Mouse (Mus musculus): ENCODE results near the gene Olfr632. TPM values are rescaled to one million over a fixed set of nuclear protein-coding genes. Genes with fewer than 3 reads are reported as not detected.

Olfr632 gene
- not detected in 2 replicates for polyA plus RNA-seq (2012; rRNA removed)

DNA sequence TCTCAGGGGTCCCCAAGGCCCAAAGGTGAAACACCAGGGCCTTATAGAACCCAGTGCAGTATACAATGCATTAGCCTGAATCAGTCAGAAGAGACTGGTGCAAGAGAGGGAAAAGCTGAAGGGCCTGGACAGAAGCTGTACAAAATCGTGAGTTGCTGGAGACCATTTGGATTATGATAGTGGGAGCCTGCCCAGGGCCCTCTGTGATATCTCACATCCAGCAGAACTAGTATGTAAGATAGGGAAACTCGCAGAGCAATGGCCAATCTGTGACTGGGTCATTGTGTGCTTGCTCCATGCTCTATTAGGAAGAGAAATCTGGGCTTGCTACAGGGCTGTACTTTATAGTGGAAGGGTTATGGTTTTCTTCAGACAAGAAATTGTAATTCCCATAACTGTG is at the start of gene Olfr632:
Olfr632 (plus strand) TSS at position 84 of the 400 bp plus-strand sequence.
- Histone ChIP-seq H3K4me1 (ENCODE audit: control insufficient read depth, insufficient read depth, low read length) (no peaks in the 10 kb centered on the region), H3K4me3 (ENCODE audit: insufficient read depth, low read depth, low read length) (no peak within 1 kb of the TSS), H3K27me3 (replicated peaks; ENCODE audit: control insufficient read depth, insufficient read depth, low read length) (no peaks in the 10 kb centered on the region), H3K27ac (ENCODE audit: insufficient read depth, low read depth, low read length) (no peak within 1 kb of the TSS), H3K36me3 (ENCODE audit: control insufficient read depth, insufficient read depth, low read length) (no peaks in the 10 kb centered on the region)
- WGBS: 69% methylated on average over 2 of the region's 2 CpGs
- no peak for DNase-seq
- TF ChIP-seq POLR2A (IDR thresholded peaks at IDR 0.05; ENCODE audit: low read depth, low read length) (no peak), CTCF (conservative IDR thresholded peaks at IDR 0.05; ENCODE audit: insufficient read depth, insufficient read length, low read depth, low read length) (no peak)

DNA sequence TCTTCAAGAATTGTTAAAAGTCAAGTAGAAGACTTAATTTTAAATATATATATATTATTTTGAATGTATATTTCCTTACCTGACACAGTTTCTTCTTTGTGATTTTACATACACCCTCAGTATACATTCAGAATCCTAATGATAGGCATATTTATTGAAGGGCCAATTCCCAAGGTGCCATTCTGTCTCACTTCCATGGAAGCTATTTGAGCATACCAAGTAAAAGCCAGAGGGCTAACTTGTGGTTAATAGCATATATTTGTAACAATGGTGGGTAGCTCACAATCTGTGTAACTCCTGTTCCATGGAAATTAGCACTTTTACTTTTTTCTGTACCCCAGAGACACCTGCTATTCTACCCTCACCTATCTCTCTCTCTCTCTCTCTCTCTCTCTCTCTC is 48.0 kb upstream of the Olfr632 start, which contains the start of gene Olfr66:
Olfr66 (minus strand) TSS at position 101 of the 400 bp plus-strand sequence.
- DNase-seq: no peak
- TF ChIP-seq POLR2A (IDR thresholded peaks at IDR 0.05; ENCODE audit: low read depth, low read length) (no peak), CTCF (conservative IDR thresholded peaks at IDR 0.05; ENCODE audit: insufficient read depth, insufficient read length, low read depth, low read length) (no peak)
- no peak within 1 kb of the TSS for H3K27ac ChIP-seq (ENCODE audit: insufficient read depth, low read depth, low read length)
- no peaks in the 10 kb centered on the region for H3K27me3 ChIP-seq (replicated peaks; ENCODE audit: control insufficient read depth, insufficient read depth, low read length)
- no peaks in the 10 kb centered on the region for H3K36me3 ChIP-seq (ENCODE audit: control insufficient read depth, insufficient read depth, low read length)
- no peak within 1 kb of the TSS for H3K4me3 ChIP-seq (ENCODE audit: insufficient read depth, low read depth, low read length)
- no peaks in the 10 kb centered on the region for H3K4me1 ChIP-seq (ENCODE audit: control insufficient read depth, insufficient read depth, low read length)

DNA sequence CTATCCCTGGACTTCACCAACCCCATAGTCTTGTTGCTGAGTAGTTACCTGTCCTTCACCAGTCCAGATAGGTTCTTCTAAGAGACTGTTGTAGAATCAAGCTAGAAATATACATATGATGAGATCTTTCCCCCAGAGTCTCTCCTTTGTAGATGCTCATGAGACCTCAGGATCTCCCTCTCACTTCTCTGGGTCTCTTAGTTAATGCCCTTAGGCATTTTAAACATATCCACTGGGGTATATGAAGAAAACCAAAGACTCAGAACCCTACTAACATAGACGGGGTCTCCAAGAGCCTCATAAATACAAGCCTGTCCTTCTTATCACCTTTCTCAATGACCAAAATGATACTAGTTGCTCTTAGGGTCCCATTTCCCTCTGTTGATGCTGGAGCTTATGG is 39.8 kb upstream of the Olfr632 start, which contains the start of gene Olfr64:
Olfr64 (minus strand) TSS at position 101 of the 400 bp plus-strand sequence.
- H3K4me1 ChIP-seq (ENCODE audit: control insufficient read depth, insufficient read depth, low read length): no peaks in the 10 kb centered on the region
- TF ChIP-seq POLR2A (IDR thresholded peaks at IDR 0.05; ENCODE audit: low read depth, low read length) (no peak), CTCF (conservative IDR thresholded peaks at IDR 0.05; ENCODE audit: insufficient read depth, insufficient read length, low read depth, low read length) (no peak)
- H3K27me3 ChIP-seq (replicated peaks; ENCODE audit: control insufficient read depth, insufficient read depth, low read length): no peaks in the 10 kb centered on the region
- DNase-seq: no peak
- H3K36me3 ChIP-seq (ENCODE audit: control insufficient read depth, insufficient read depth, low read length): no peaks in the 10 kb centered on the region
- no peak within 1 kb of the TSS for H3K27ac ChIP-seq (ENCODE audit: insufficient read depth, low read depth, low read length)
- no peak within 1 kb of the TSS for H3K4me3 ChIP-seq (ENCODE audit: insufficient read depth, low read depth, low read length)
- WGBS: 61% methylated on average over 1 of the region's 1 CpGs

DNA sequence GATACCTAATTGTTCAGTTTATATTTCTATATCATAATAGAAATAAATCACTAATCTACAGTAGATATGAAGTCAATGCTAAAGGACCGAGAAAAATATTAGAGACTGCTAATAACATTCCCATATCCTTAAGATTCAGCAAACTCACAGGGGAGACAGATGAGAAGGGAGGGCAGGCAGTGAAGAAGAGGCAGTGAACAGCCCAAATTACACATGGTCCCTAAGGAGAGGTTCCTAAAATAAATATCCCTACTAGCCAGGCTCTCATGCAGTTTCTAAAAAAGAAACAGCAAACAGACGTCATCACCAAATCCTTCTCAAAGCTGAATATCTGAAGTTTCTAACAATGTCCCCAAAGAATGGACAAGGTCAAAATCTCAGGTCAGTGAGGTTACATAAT is 31.0 kb upstream of the Olfr632 start, which contains the start of gene Olfr65:
Olfr65 (plus strand) TSS at position 301 of the 400 bp plus-strand sequence.
- 48% methylated on average over 2 of the region's 2 CpGs for WGBS
- TF ChIP-seq POLR2A (IDR thresholded peaks at IDR 0.05; ENCODE audit: low read depth, low read length) (no peak), CTCF (conservative IDR thresholded peaks at IDR 0.05; ENCODE audit: insufficient read depth, insufficient read length, low read depth, low read length) (no peak)
- no peak within 1 kb of the TSS for H3K27ac ChIP-seq (ENCODE audit: insufficient read depth, low read depth, low read length)
- no peak for DNase-seq
- H3K36me3 ChIP-seq (ENCODE audit: control insufficient read depth, insufficient read depth, low read length): no peaks in the 10 kb centered on the region
- no peaks in the 10 kb centered on the region for H3K4me1 ChIP-seq (ENCODE audit: control insufficient read depth, insufficient read depth, low read length)
- H3K27me3 ChIP-seq (replicated peaks; ENCODE audit: control insufficient read depth, insufficient read depth, low read length): no peaks in the 10 kb centered on the region
- no peak within 1 kb of the TSS for H3K4me3 ChIP-seq (ENCODE audit: insufficient read depth, low read depth, low read length)

DNA sequence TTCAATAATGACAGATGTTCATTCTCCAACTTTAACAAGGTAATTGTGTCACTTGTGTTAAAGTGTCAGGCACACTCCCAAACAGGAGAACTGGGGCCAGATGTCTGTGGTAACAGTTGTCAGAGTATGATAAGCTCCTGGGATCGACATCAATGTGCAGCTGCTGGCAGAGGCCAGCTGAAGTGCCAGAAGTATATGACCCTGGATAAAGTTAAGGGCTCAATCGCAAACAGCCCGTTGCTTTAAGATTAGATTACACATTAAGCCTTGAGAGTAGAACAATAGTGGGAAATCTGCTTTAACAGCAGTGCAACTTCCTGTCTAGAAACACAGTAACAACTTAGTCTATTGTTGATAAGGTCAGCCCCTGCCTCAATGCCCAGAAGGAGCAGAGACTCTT is 24.1 kb upstream of the Olfr632 start:
- TF ChIP-seq POLR2A (IDR thresholded peaks at IDR 0.05; ENCODE audit: low read depth, low read length) (no peak), CTCF (conservative IDR thresholded peaks at IDR 0.05; ENCODE audit: insufficient read depth, insufficient read length, low read depth, low read length) (no peak)
- WGBS: 2% methylated on average over 3 of the region's 3 CpGs
- no peak for DNase-seq
- no peaks in the 10 kb centered on the region for H3K36me3 ChIP-seq (ENCODE audit: control insufficient read depth, insufficient read depth, low read length)
- H3K4me1 ChIP-seq (ENCODE audit: control insufficient read depth, insufficient read depth, low read length): no peaks in the 10 kb centered on the region
- no peaks in the 10 kb centered on the region for H3K27me3 ChIP-seq (replicated peaks; ENCODE audit: control insufficient read depth, insufficient read depth, low read length)
- H3K27ac ChIP-seq (ENCODE audit: insufficient read depth, low read depth, low read length): no peak overlapping the region
- H3K4me3 ChIP-seq (ENCODE audit: insufficient read depth, low read depth, low read length): no peak overlapping the region

DNA sequence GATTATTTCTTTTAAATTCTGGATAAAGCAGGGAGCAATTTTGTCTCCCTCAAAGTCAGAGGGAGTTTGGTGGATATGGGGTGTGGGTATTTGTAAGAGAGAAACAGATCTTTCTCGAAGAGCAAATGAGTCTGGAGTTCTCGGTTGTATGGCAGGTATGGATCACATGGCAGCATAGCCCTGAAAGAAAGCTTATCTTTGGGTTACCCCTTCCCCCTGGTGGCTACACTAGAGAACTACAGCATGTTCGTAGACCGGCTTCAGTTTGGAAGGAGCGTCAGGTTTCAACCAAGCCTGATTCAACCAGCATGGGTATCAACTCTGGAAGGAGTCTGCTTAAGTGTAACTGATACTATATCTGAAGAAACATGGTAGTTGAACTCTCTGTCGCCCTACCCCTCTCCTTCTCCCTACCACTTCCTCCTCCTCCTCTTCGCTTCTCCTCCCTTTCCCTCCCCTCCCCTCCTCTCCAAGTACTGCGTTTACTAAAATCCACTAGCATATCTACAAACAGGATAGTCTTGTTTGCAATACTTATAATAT is 21.1 kb upstream of the Olfr632 start:
- DNase-seq: no peak
- WGBS: 39% methylated on average over 8 of the region's 8 CpGs
- H3K4me1 ChIP-seq (ENCODE audit: control insufficient read depth, insufficient read depth, low read length): no peaks in the 10 kb centered on the region
- no peak for TF ChIP-seq POLR2A (IDR thresholded peaks at IDR 0.05; ENCODE audit: low read depth, low read length)
- no peak for TF ChIP-seq CTCF (conservative IDR thresholded peaks at IDR 0.05; ENCODE audit: insufficient read depth, insufficient read length, low read depth, low read length)
- H3K36me3 ChIP-seq (ENCODE audit: control insufficient read depth, insufficient read depth, low read length): no peaks in the 10 kb centered on the region
- H3K27me3 ChIP-seq (replicated peaks; ENCODE audit: control insufficient read depth, insufficient read depth, low read length): no peaks in the 10 kb centered on the region
- no peak overlapping the region for H3K4me3 ChIP-seq (ENCODE audit: insufficient read depth, low read depth, low read length)
- H3K27ac ChIP-seq (ENCODE audit: insufficient read depth, low read depth, low read length): no peak overlapping the region

DNA sequence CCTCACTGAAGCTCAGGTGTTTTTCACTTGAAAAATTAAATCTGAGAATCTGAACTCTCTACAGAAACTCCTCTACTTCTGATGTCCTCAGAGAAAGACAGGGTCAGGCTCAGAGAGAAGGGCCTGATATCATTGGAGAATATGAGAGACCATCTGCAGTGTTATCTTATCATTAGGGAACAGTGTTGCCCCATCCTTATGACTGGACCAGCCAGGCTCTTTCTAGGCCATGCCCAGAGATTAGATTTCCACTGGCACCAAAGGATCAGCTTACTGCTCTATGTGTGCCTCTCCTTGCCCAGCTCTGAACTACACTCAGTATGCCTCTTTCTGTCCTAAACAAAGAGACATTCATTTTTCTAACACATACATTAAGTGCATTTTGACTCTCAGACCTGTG is 18.8 kb upstream of the Olfr632 start:
- TF ChIP-seq POLR2A (IDR thresholded peaks at IDR 0.05; ENCODE audit: low read depth, low read length) (no peak), CTCF (conservative IDR thresholded peaks at IDR 0.05; ENCODE audit: insufficient read depth, insufficient read length, low read depth, low read length) (no peak)
- Histone ChIP-seq H3K4me3 (ENCODE audit: insufficient read depth, low read depth, low read length) (no peak overlapping the region), H3K27me3 (replicated peaks; ENCODE audit: control insufficient read depth, insufficient read depth, low read length) (no peaks in the 10 kb centered on the region)

More for the DNA sequence above, 18.8 kb upstream of the Olfr632 start:
- DNase-seq: no peak
- Histone ChIP-seq H3K36me3 (ENCODE audit: control insufficient read depth, insufficient read depth, low read length) (no peaks in the 10 kb centered on the region), H3K4me1 (ENCODE audit: control insufficient read depth, insufficient read depth, low read length) (no peaks in the 10 kb centered on the region), H3K27ac (ENCODE audit: insufficient read depth, low read depth, low read length) (no peak overlapping the region)
